Mouse (Mus musculus) MEL (cell line): ENCODE measurements around the gene Btbd11. TPM values are rescaled to one million over a fixed set of nuclear protein-coding genes. Genes with fewer than 3 reads are reported as not detected.

Experiments used
- DNase-seq: peaks from one replicate; pipeline ENCODE4 v3.0.0; 2011; ENCODE audit warnings: low read depth, low spot score
- H3K27ac ChIP-seq: 2 replicates; pipeline ENCODE4 v1.5.1; 2012; ENCODE audit warnings: low read depth, mild to moderate bottlenecking, control low read depth, low read length, moderate library complexity; ENCODE audit not compliant: control insufficient read depth
- H3K27me3 ChIP-seq, 2 experiments: fragments of 150-350 bp in 1 of 2; sonication (generic) in 1 of 2; 2 replicates each; pipeline ENCODE4 v1.6.1; 2012; ENCODE audit warnings: low read length in 2 of 2, mild to moderate bottlenecking in 2 of 2, improper control_type of control experiment in 1 of 2, moderate library complexity in 1 of 2; ENCODE audit not compliant: insufficient read depth in 2 of 2, control insufficient read depth in 1 of 2
- H3K36me3 ChIP-seq, 2 experiments: 2 replicates each; pipeline ENCODE4 v1.6.1; 2012 to 2014; ENCODE audit warnings: low read length in 2 of 2, improper control_type of control experiment in 1 of 2, inconsistent platforms in 1 of 2, mild to moderate bottlenecking in 1 of 2; ENCODE audit not compliant: insufficient read depth in 2 of 2, control insufficient read depth in 1 of 2
- H3K4me1 ChIP-seq, 2 experiments: fragments of 150-350 bp in 1 of 2; sonication (generic) in 1 of 2; 2 replicates each; pipeline ENCODE4 v1.6.1; 2012; ENCODE audit warnings: low read length in 2 of 2, improper control_type of control experiment in 1 of 2, mild to moderate bottlenecking in 1 of 2; ENCODE audit not compliant: insufficient read depth in 2 of 2, control insufficient read depth in 1 of 2
- H3K4me3 ChIP-seq, 2 experiments: fragments of 150-350 bp in 1 of 2; sonication (generic) in 1 of 2; 2 replicates each; pipeline ENCODE4 v1.5.1; 2012; ENCODE audit warnings: low read depth in 2 of 2, low read length in 2 of 2, mild to moderate bottlenecking in 2 of 2, moderate library complexity in 2 of 2, control low read depth in 1 of 2, improper control_type of control experiment in 1 of 2; ENCODE audit not compliant: control insufficient read depth in 1 of 2, insufficient read depth in 1 of 2
- H3K79me2 ChIP-seq: 2 replicates; pipeline ENCODE4 v1.6.1; 2012; ENCODE audit warnings: mild to moderate bottlenecking, low read length, moderate library complexity; ENCODE audit not compliant: control insufficient read depth, poor library complexity, insufficient read depth
- H3K9ac ChIP-seq: 2 replicates; pipeline ENCODE4 v1.6.1; 2012; ENCODE audit warnings: low read depth, mild to moderate bottlenecking, control low read depth, low read length, moderate library complexity; ENCODE audit not compliant: control insufficient read depth, poor library complexity, severe bottlenecking
- H3K9me3 ChIP-seq: fragments of 150-350 bp; sonication (generic); replicated peaks from 2 replicates; pipeline ENCODE4 v1.6.1; 2012; ENCODE audit warnings: mild to moderate bottlenecking, low read length, improper control_type of control experiment, moderate library complexity; ENCODE audit not compliant: insufficient read depth
- BHLHE40 ChIP-seq: IDR thresholded peaks from 2 replicates; pipeline ENCODE4 v1.6.1; 2012; ENCODE audit warnings: low read depth, mild to moderate bottlenecking, inconsistent platforms, low read length, improper control_type of control experiment, borderline replicate concordance
- ELF1 ChIP-seq: IDR thresholded peaks from 2 replicates; pipeline ENCODE4 v1.6.1; 2014; ENCODE audit warnings: low read depth, mild to moderate bottlenecking, inconsistent platforms, low read length, improper control_type of control experiment, moderate library complexity
- EP300 ChIP-seq, 2 experiments: IDR thresholded peaks; 2 replicates each; pipeline ENCODE4 v1.6.1; 2011; ENCODE audit warnings: improper control_type of control experiment in 2 of 2, low read length in 2 of 2, low read depth in 1 of 2, mild to moderate bottlenecking in 1 of 2
- ETS1 ChIP-seq: IDR thresholded peaks from 2 replicates; pipeline ENCODE4 v1.6.1; 2012; ENCODE audit warnings: low read depth, mild to moderate bottlenecking, inconsistent platforms, low read length, improper control_type of control experiment, moderate library complexity
- HCFC1 ChIP-seq: IDR thresholded peaks from 2 replicates; pipeline ENCODE4 v1.6.1; 2012; ENCODE audit warnings: low read depth, mild to moderate bottlenecking, inconsistent platforms, low read length, improper control_type of control experiment, moderate library complexity
- MAFK ChIP-seq: IDR thresholded peaks from 2 replicates; pipeline ENCODE4 v1.6.1; 2011; ENCODE audit warnings: low read depth, mild to moderate bottlenecking, low read length, improper control_type of control experiment, borderline replicate concordance
- MAZ ChIP-seq: IDR thresholded peaks from 2 replicates; pipeline ENCODE4 v1.6.1; 2012; ENCODE audit warnings: low read depth, mild to moderate bottlenecking, inconsistent platforms, low read length, improper control_type of control experiment
- MEF2A ChIP-seq: IDR thresholded peaks from 2 replicates; pipeline ENCODE4 v1.6.1; 2014; ENCODE audit warnings: low read depth, mild to moderate bottlenecking, inconsistent platforms, low read length, improper control_type of control experiment; ENCODE audit not compliant: poor library complexity, insufficient replicate concordance, severe bottlenecking; ENCODE audit errors: extremely low read depth
- MXI1 ChIP-seq: IDR thresholded peaks from 2 replicates; pipeline ENCODE4 v1.6.1; 2011; ENCODE audit warnings: mild to moderate bottlenecking, low read depth, low read length, improper control_type of control experiment
- MYB ChIP-seq: IDR thresholded peaks from 2 replicates; pipeline ENCODE4 v1.6.1; 2011; ENCODE audit warnings: mild to moderate bottlenecking, low read depth, low read length, improper control_type of control experiment
- MYC ChIP-seq: IDR thresholded peaks from 2 replicates; pipeline ENCODE4 v1.6.1; 2011; ENCODE audit warnings: low read depth, mild to moderate bottlenecking, low read length, improper control_type of control experiment, moderate library complexity
- NRF1 ChIP-seq: IDR thresholded peaks from 2 replicates; pipeline ENCODE4 v1.6.1; 2014; ENCODE audit warnings: low read depth, mild to moderate bottlenecking, inconsistent platforms, low read length, improper control_type of control experiment, moderate library complexity; ENCODE audit not compliant: poor library complexity, insufficient read depth, severe bottlenecking
- RAD21 ChIP-seq: IDR thresholded peaks from 2 replicates; pipeline ENCODE4 v1.6.1; 2011; ENCODE audit warnings: mild to moderate bottlenecking, low read depth, low read length, improper control_type of control experiment
- SMC3 ChIP-seq: IDR thresholded peaks from 2 replicates; pipeline ENCODE4 v1.6.1; 2011; ENCODE audit warnings: low read depth, low read length, improper control_type of control experiment
- TAL1 ChIP-seq: IDR thresholded peaks from 2 replicates; pipeline ENCODE4 v1.6.1; 2012; ENCODE audit warnings: mild to moderate bottlenecking, inconsistent platforms, low read length, moderate library complexity, mixed read lengths
- TBP ChIP-seq: IDR thresholded peaks from 2 replicates; pipeline ENCODE4 v1.8.0; 2011; ENCODE audit warnings: low read depth, low read length, improper control_type of control experiment
- UBTF ChIP-seq: IDR thresholded peaks from 2 replicates; pipeline ENCODE4 v1.6.1; 2012; ENCODE audit warnings: low read depth, mild to moderate bottlenecking, inconsistent platforms, low read length, improper control_type of control experiment, moderate library complexity, borderline replicate concordance; ENCODE audit not compliant: insufficient read depth
- USF1 ChIP-seq: IDR thresholded peaks from 2 replicates; pipeline ENCODE4 v1.6.1; 2014; ENCODE audit warnings: low read depth, mild to moderate bottlenecking, inconsistent platforms, low read length, improper control_type of control experiment, moderate library complexity
- USF2 ChIP-seq, 2 experiments: IDR thresholded peaks; 2 replicates each; pipeline ENCODE4 v1.6.1; 2011 to 2012; ENCODE audit warnings: improper control_type of control experiment in 2 of 2, low read length in 2 of 2, borderline replicate concordance in 1 of 2, inconsistent platforms in 1 of 2, low read depth in 1 of 2, mild to moderate bottlenecking in 1 of 2; ENCODE audit not compliant: insufficient read depth in 1 of 2
- ZC3H11A ChIP-seq: IDR thresholded peaks from 2 replicates; pipeline ENCODE4 v1.6.1; 2012; ENCODE audit warnings: low read depth, mild to moderate bottlenecking, inconsistent platforms, low read length, improper control_type of control experiment
- ZKSCAN1 ChIP-seq: IDR thresholded peaks from 2 replicates; pipeline ENCODE4 v1.6.1; 2012; ENCODE audit warnings: low read depth, mild to moderate bottlenecking, inconsistent platforms, low read length, improper control_type of control experiment, moderate library complexity
- ZNF384 ChIP-seq: IDR thresholded peaks from 2 replicates; pipeline ENCODE4 v1.6.1; 2012; ENCODE audit warnings: low read depth, mild to moderate bottlenecking, inconsistent platforms, low read length, improper control_type of control experiment
- polyA plus RNA-seq, 2 experiments: library from polyadenylated mRNA; stranded (reverse) in 1 of 2; unstranded in 1 of 2; fragments of >175 nt in 1 of 2; fragments of >200 nt in 1 of 2; gene quantifications; 2 replicates each; pipeline versions ENCODE4 v1.2.1 to v1.2.4; 2012; ENCODE audit warnings: low replicate concordance in 2 of 2, low read depth in 1 of 2; ENCODE audit not compliant: insufficient read length in 2 of 2, insufficient read depth in 1 of 2, missing spikeins in 1 of 2
- total RNA-seq: library from RNA; depleted of rRNA; stranded (reverse); fragments of 300-350 nt; gene quantifications from 2 replicates; pipeline ENCODE4 v1.2.3, GENCODE M21; 2012

The Btbd11 gene
- total and polyA plus RNA-seq, 3 experiments = not detected

DNA sequence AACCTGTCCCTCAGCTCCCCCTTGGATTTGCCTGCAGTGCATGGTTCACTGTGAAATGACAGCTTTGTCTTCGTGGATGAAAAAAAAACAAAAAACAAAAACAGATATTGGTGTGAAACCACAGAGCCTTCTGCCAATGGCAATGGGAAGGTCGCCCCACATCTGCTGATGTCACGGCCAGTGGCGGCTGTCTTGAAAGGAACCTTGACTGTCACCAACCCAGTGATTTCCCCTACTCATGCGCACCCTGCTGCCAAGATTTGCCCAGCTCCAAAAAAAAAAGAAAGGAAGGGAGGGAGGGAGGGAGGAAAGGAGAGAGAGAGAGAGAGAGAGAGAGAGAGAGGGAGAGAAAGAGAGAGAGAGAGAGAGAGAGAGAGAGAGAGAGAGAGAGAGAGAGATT lies 251.5 kb downstream of the Btbd11 start:
- TF ChIP-seq USF1 (no peak), ZKSCAN1 (no peak), HCFC1 (no peak), BHLHE40 (no peak), NRF1 (no peak), MXI1 (no peak), UBTF (no peak), RAD21 (no peak), SMC3 (no peak), MEF2A (no peak), ZNF384 (no peak), ELF1 (no peak), ETS1 (no peak), TBP (no peak), ZC3H11A (no peak), MYC (no peak), EP300 (IDR thresholded peaks at IDR 0.05; ENCODE audit: low read depth in 1 of 2, low read length in 2 of 2) (no peak), MAFK (no peak), USF2 (IDR thresholded peaks at IDR 0.05; ENCODE audit: borderline replicate concordance in 1 of 2, insufficient read depth in 1 of 2, low read depth in 1 of 2, low read length in 2 of 2) (no peak), MAZ (no peak)
- Histone ChIP-seq H3K4me3 (no peak overlapping the region), H3K27me3 (no peaks in the 10 kb centered on the region), H3K9ac (no peak overlapping the region), H3K79me2 (no peaks in the 10 kb centered on the region), H3K27ac (no peak overlapping the region), H3K9me3 (no peaks in the 10 kb centered on the region), H3K36me3 (no peaks in the 10 kb centered on the region), H3K4me1 (no peaks in the 10 kb centered on the region)
- no peak for DNase-seq

DNA sequence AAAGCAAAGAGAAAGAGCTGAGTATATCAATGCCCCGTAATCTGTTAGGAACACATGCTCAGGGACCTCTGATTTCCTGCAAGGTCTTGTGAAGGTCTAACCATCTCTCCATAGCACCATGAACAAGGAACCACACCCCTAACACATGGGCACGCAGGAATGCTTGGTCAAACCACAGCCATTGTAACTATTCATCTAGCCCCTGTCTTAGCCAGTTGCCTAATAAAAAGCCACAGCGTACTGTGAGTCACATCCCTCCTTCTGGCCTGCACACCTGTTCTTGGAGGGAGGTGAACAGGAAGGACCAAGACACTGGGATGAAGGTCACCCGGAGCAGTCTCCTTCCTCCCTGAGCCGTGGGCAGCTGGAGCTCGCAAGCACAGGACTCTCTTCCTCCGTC lies 253.0 kb downstream of the Btbd11 start:
- H3K27ac ChIP-seq = no peak overlapping the region
- H3K27me3 ChIP-seq = no peaks in the 10 kb centered on the region
- no peaks in the 10 kb centered on the region for H3K9me3 ChIP-seq
- H3K36me3 ChIP-seq = no peaks in the 10 kb centered on the region
- TF ChIP-seq ZNF384 (no peak), MYB (no peak), TBP (no peak), TAL1 (no peak), NRF1 (no peak), MEF2A (no peak)
- TF ChIP-seq, all 39 proteins: peak for 0
- Histone ChIP-seq H3K9ac (no peak overlapping the region), H3K4me1 (no peaks in the 10 kb centered on the region), H3K4me3 (no peak overlapping the region), H3K79me2 (no peaks in the 10 kb centered on the region)
- DNase-seq = no peak
